21 mouse cellular contexts compared by ENCODE assay signal in genomic region chrX:56661143-56661542, GRCm38 (mm10). TPM values are rescaled to one million over a fixed set of nuclear protein-coding genes. Genes with fewer than 3 reads are reported as not detected.
DNase-seq lines count a peak whose midpoint lies in the region; ATAC-seq and TF ChIP-seq lines count a peak whose summit lies in the region.
"Had no signal": no experiment of that assay in that cellular context is flagged by ENCODE, and none has a peak within 500 bp of the region (broad histone marks: within the 10 kb centered on the region; RNA-seq: fewer than 3 reads in every experiment).

No protein-coding gene starts in this region.

- no peak overlapping the region for H3K4me2 ChIP-seq in heart, embryonic 11.5 days
- no peak overlapping the region for H3K4me2 ChIP-seq in kidney, embryonic 15.5 days
- H3K4me2 ChIP-seq in midbrain, embryonic 11.5 days = no peak overlapping the region
- no peak overlapping the region for H3K4me2 ChIP-seq in midbrain, embryonic 16.5 days (ENCODE audit: low read length)

- TF ChIP-seq POLR2A in kidney, adult 2 months (IDR thresholded peaks at IDR 0.05; ENCODE audit: low read depth, low read length) = no peak

- peak; percentile 58 for DNase-seq in heart, adult 11 months
- no peak for DNase-seq in kidney, adult 2 months
- DNase-seq in midbrain, embryonic 11.5 days (ENCODE audit: low spot score, missing footprints) = peak; percentile 86
- DNase-seq: adrenal gland, adult 2 months; adrenal gland, adult 8-10 months; adrenal gland, postnatal 10 days; adrenal gland, postnatal 14 days; adrenal gland, postnatal 25 days; adrenal gland, postnatal 36 days; B cell, adult 2 months; cerebellum, adult 11 months; cerebellum, adult 11-12 months; cerebellum, adult 18-20 months had no signal

- H3K36me3 ChIP-seq in heart, embryonic 11.5 days (ENCODE audit: control insufficient read depth, insufficient read depth, low read length) = no peaks in the 10 kb centered on the region
- H3K36me3 ChIP-seq in kidney, adult 2 months (ENCODE audit: control insufficient read depth, insufficient read depth, low read length) = no peaks in the 10 kb centered on the region
- no peaks in the 10 kb centered on the region for H3K36me3 ChIP-seq in kidney, embryonic 15.5 days
- H3K36me3 ChIP-seq in midbrain, embryonic 11.5 days (ENCODE audit: control insufficient read depth, insufficient read depth, low read length) = no peaks in the 10 kb centered on the region
- H3K36me3 ChIP-seq in midbrain, embryonic 16.5 days (ENCODE audit: control insufficient read depth, insufficient read depth, low read length) = no peaks in the 10 kb centered on the region

- H3K27ac ChIP-seq in heart, embryonic 11.5 days (ENCODE audit: low read depth, low read length) = no peak overlapping the region
- H3K27ac ChIP-seq in kidney, adult 2 months (ENCODE audit: insufficient read depth, low read depth, low read length) = peak overlapping the region; percentile 70
- no peak overlapping the region for H3K27ac ChIP-seq in kidney, embryonic 15.5 days
- H3K27ac ChIP-seq in midbrain, embryonic 11.5 days (ENCODE audit: low read depth, low read length) = no peak overlapping the region
- H3K27ac ChIP-seq in midbrain, embryonic 16.5 days (ENCODE audit: low read length) = no peak overlapping the region

- no peak overlapping the region for H3K4me3 ChIP-seq in heart, embryonic 11.5 days (ENCODE audit: low read depth, low read length)
- no peak overlapping the region for H3K4me3 ChIP-seq in kidney, adult 2 months (ENCODE audit: insufficient read depth, low read depth, low read length)
- H3K4me3 ChIP-seq in kidney, embryonic 15.5 days (replicated peaks) = no peak overlapping the region
- H3K4me3 ChIP-seq in midbrain, embryonic 11.5 days (ENCODE audit: low read depth, low read length) = no peak overlapping the region
- H3K4me3 ChIP-seq in midbrain, embryonic 16.5 days (ENCODE audit: low read depth, low read length) = no peak overlapping the region

- no peak for TF ChIP-seq CTCF in kidney, adult 2 months (conservative IDR thresholded peaks at IDR 0.05; ENCODE audit: insufficient read depth, insufficient read length, low read depth, low read length)

- no peaks in the 10 kb centered on the region; the same call in 1 of the 2 replicates for H3K4me1 ChIP-seq in heart, embryonic 11.5 days (ENCODE audit: control insufficient read depth, insufficient read depth, low read length)
- H3K4me1 ChIP-seq in kidney, adult 2 months (ENCODE audit: control insufficient read depth, insufficient read depth, low read length) = peaks cover 7% of the 10 kb centered on the region
- H3K4me1 ChIP-seq in kidney, embryonic 15.5 days = no peaks in the 10 kb centered on the region
- H3K4me1 ChIP-seq in midbrain, embryonic 11.5 days (ENCODE audit: control insufficient read depth, insufficient read depth, low read length) = peaks cover 12% of the 10 kb centered on the region
- H3K4me1 ChIP-seq in midbrain, embryonic 16.5 days (ENCODE audit: control insufficient read depth, insufficient read depth, low read length) = no peaks in the 10 kb centered on the region

- no peaks in the 10 kb centered on the region for H3K9me3 ChIP-seq in heart, embryonic 11.5 days (replicated peaks; ENCODE audit: control insufficient read depth, low read length)
- H3K9me3 ChIP-seq in kidney, embryonic 15.5 days (replicated peaks) = no peaks in the 10 kb centered on the region
- no peaks in the 10 kb centered on the region for H3K9me3 ChIP-seq in midbrain, embryonic 11.5 days (ENCODE audit: control insufficient read depth, low read length)
- no peaks in the 10 kb centered on the region for H3K9me3 ChIP-seq in midbrain, embryonic 16.5 days (replicated peaks; ENCODE audit: control insufficient read depth, low read length, poor library complexity, severe bottlenecking)
- H3K9me3 ChIP-seq: G1E had no signal

- H3K27me3 ChIP-seq in heart, embryonic 11.5 days (ENCODE audit: control insufficient read depth, insufficient read depth, low read length) = no peaks in the 10 kb centered on the region
- H3K27me3 ChIP-seq in kidney, adult 2 months (replicated peaks; ENCODE audit: control insufficient read depth, insufficient read depth, low read length) = no peaks in the 10 kb centered on the region
- H3K27me3 ChIP-seq in kidney, embryonic 15.5 days = no peaks in the 10 kb centered on the region
- H3K27me3 ChIP-seq in midbrain, embryonic 11.5 days (ENCODE audit: control insufficient read depth, insufficient read depth, low read length) = no peaks in the 10 kb centered on the region
- no peaks in the 10 kb centered on the region for H3K27me3 ChIP-seq in midbrain, embryonic 16.5 days (ENCODE audit: control insufficient read depth, insufficient read depth, low read depth, low read length)
- H3K27me3 ChIP-seq: CH12.LX had no signal

- ATAC-seq in heart, embryonic 11.5 days (replicated peaks; ENCODE audit: insufficient number of reproducible peaks, low FRiP score, low TSS enrichment) = no peak
- ATAC-seq in kidney, embryonic 15.5 days (replicated peaks; ENCODE audit: low FRiP score) = no peak
- ATAC-seq in midbrain, embryonic 11.5 days (ENCODE audit: low FRiP score) = no peak
- ATAC-seq in midbrain, embryonic 16.5 days = no peak
- ATAC-seq: activated CD4-positive, CD25-positive, alpha-beta regulatory T cell, adult 4 months; CD4-positive, CD25-positive, alpha-beta regulatory T cell, adult 4 months; Patski had no signal

- WGBS in heart, embryonic 11.5 days (ENCODE audit: insufficient replicate concordance) = 89% methylated on average over 12 of the region's 12 CpGs
- 92% methylated on average over 12 of the region's 12 CpGs for WGBS in kidney, adult 2 months
- WGBS in kidney, embryonic 15.5 days = 86% methylated on average over 12 of the region's 12 CpGs
- WGBS in midbrain, embryonic 11.5 days = 89% methylated on average over 12 of the region's 12 CpGs
- 87% methylated on average over 12 of the region's 12 CpGs for whole genome bisulfite sequencing in midbrain, embryonic 16.5 days

- no peak overlapping the region for H3K9ac ChIP-seq in heart, embryonic 11.5 days (ENCODE audit: low read depth, low read length)
- H3K9ac ChIP-seq in kidney, embryonic 15.5 days = no peak overlapping the region
- H3K9ac ChIP-seq in midbrain, embryonic 11.5 days (ENCODE audit: low read length) = no peak overlapping the region
- H3K9ac ChIP-seq in midbrain, embryonic 16.5 days (ENCODE audit: low read depth, low read length) = no peak overlapping the region

RNA-seq across cellular contexts. Expression of gene Slc9a6, which starts 51.6 kb away (rescaled TPM):
- 4.4 and 4.7 TPM in 2 replicates for polyA plus RNA-seq in heart, embryonic 11.5 days (2014; fragmentation: Nextera tagmentation; extraction: Ambion mirVana)
- 22.8 and 25.5 TPM in 2 replicates for polyA plus RNA-seq in kidney, adult 2 months (2012; rRNA removed)
- polyA plus RNA-seq in kidney, embryonic 15.5 days (2015; fragmentation: Nextera tagmentation; extraction: Ambion mirVana) = 11.3 and 11.8 TPM in 2 replicates
- 15.6 and 17.2 TPM in 2 replicates for polyA plus RNA-seq in midbrain, embryonic 11.5 days (2014; fragmentation: Nextera tagmentation; extraction: Ambion mirVana)
- polyA plus RNA-seq in midbrain, embryonic 16.5 days (2015; fragmentation: Nextera tagmentation; extraction: Ambion mirVana) = 82.5 and 84.0 TPM in 2 replicates
